Mouse (Mus musculus): ENCODE results near the gene Gosr2. TPM values are rescaled to one million over a fixed set of nuclear protein-coding genes. Genes with fewer than 3 reads are reported as not detected.

Gosr2 gene
- total RNA-seq, 1 experiment = 70.2 TPM

- no peak overlapping the region for H3K27ac ChIP-seq (ENCODE audit: insufficient read depth, low read depth, low read length, poor library complexity, severe bottlenecking)
- H3K4me1 ChIP-seq (ENCODE audit: control insufficient read depth in 2 of 2, insufficient read depth in 2 of 2, low read length in 2 of 2, poor library complexity in 1 of 2) = peaks cover 0 to 4% of the 10 kb centered on the region in 2 experiments; a peak in 1 of 4 replicates
- H3K9ac ChIP-seq (ENCODE audit: insufficient read depth, low read depth, low read length, poor library complexity, severe bottlenecking) = no peak overlapping the region
- in situ Hi-C loops (cut with MboI; ENCODE audit: low sequenced_read_pairs in 2 of 2, unreplicated experiment in 2 of 2) = no loop called here
- no peaks in the 10 kb centered on the region for H3K36me3 ChIP-seq (ENCODE audit: control insufficient read depth, insufficient read depth, low read length, poor library complexity, severe bottlenecking)
- no peaks in the 10 kb centered on the region for H3K9me3 ChIP-seq (ENCODE audit: control insufficient read depth, insufficient read depth, low read depth, low read length)
- no peak for DNase-seq (ENCODE audit: low read depth, low spot score)
- TF ChIP-seq CHD2 (IDR thresholded peaks at IDR 0.05; ENCODE audit: low read depth, low read length) (no peak), ZNF384 (IDR thresholded peaks at IDR 0.05; ENCODE audit: low read depth, low read length) (no peak), HCFC1 (IDR thresholded peaks at IDR 0.05; ENCODE audit: borderline replicate concordance, insufficient read depth, low read length) (no peak), ZC3H11A (IDR thresholded peaks at IDR 0.05; ENCODE audit: borderline replicate concordance, low read depth, low read length) (no peak), MAFK (IDR thresholded peaks at IDR 0.05; ENCODE audit: insufficient read depth, low read depth, low read length) (no peak)
- no peak overlapping the region for H3K4me3 ChIP-seq (ENCODE audit: insufficient read depth in 1 of 2, low read depth in 1 of 2, low read length in 2 of 2, poor library complexity in 1 of 2, severe bottlenecking in 1 of 2)
These were observed 35.4 kb upstream of the Gosr2 start for GRCm38 (mm10) chr11:103733069-103733468.

GRCm38 (mm10) chr11:103732306-103732705 lies 34.6 kb upstream of the Gosr2 start:
- Histone ChIP-seq H3K36me3 (ENCODE audit: control insufficient read depth, insufficient read depth, low read length, poor library complexity, severe bottlenecking) (no peaks in the 10 kb centered on the region), H3K27ac (ENCODE audit: insufficient read depth, low read depth, low read length, poor library complexity, severe bottlenecking) (no peak overlapping the region), H3K4me1 (ENCODE audit: control insufficient read depth in 2 of 2, insufficient read depth in 2 of 2, low read length in 2 of 2, poor library complexity in 1 of 2) (peaks cover 0 to 4% of the 10 kb centered on the region in 2 experiments; a peak in 1 of 4 replicates), H3K9me3 (ENCODE audit: control insufficient read depth, insufficient read depth, low read depth, low read length) (no peaks in the 10 kb centered on the region), H3K9ac (ENCODE audit: insufficient read depth, low read depth, low read length, poor library complexity, severe bottlenecking) (no peak overlapping the region), H3K4me3 (ENCODE audit: insufficient read depth in 1 of 2, low read depth in 1 of 2, low read length in 2 of 2, poor library complexity in 1 of 2, severe bottlenecking in 1 of 2) (no peak overlapping the region)
- no peak for TF ChIP-seq MAFK (IDR thresholded peaks at IDR 0.05; ENCODE audit: insufficient read depth, low read depth, low read length)
- TF ChIP-seq HCFC1 (IDR thresholded peaks at IDR 0.05; ENCODE audit: borderline replicate concordance, insufficient read depth, low read length) = no peak
- TF ChIP-seq ZC3H11A (IDR thresholded peaks at IDR 0.05; ENCODE audit: borderline replicate concordance, low read depth, low read length) = no peak
- TF ChIP-seq ZNF384 (IDR thresholded peaks at IDR 0.05; ENCODE audit: low read depth, low read length) = no peak
- no peak for TF ChIP-seq CHD2 (IDR thresholded peaks at IDR 0.05; ENCODE audit: low read depth, low read length)
- in situ Hi-C loops (cut with MboI; ENCODE audit: low sequenced_read_pairs in 2 of 2, unreplicated experiment in 2 of 2) = no loop called here
- no peak for DNase-seq (ENCODE audit: low read depth, low spot score)

GRCm38 (mm10) chr11:103731594-103731993 lies 33.9 kb upstream of the Gosr2 start:
- Histone ChIP-seq H3K9ac (ENCODE audit: insufficient read depth, low read depth, low read length, poor library complexity, severe bottlenecking) (no peak overlapping the region), H3K9me3 (ENCODE audit: control insufficient read depth, insufficient read depth, low read depth, low read length) (no peaks in the 10 kb centered on the region), H3K4me3 (ENCODE audit: insufficient read depth in 1 of 2, low read depth in 1 of 2, low read length in 2 of 2, poor library complexity in 1 of 2, severe bottlenecking in 1 of 2) (no peak overlapping the region), H3K36me3 (ENCODE audit: control insufficient read depth, insufficient read depth, low read length, poor library complexity, severe bottlenecking) (no peaks in the 10 kb centered on the region), H3K27ac (ENCODE audit: insufficient read depth, low read depth, low read length, poor library complexity, severe bottlenecking) (no peak overlapping the region), H3K4me1 (ENCODE audit: control insufficient read depth in 2 of 2, insufficient read depth in 2 of 2, low read length in 2 of 2, poor library complexity in 1 of 2) (peaks cover 0 to 4% of the 10 kb centered on the region in 2 experiments; a peak in 1 of 4 replicates)
- TF ChIP-seq ZNF384 (IDR thresholded peaks at IDR 0.05; ENCODE audit: low read depth, low read length) (no peak), HCFC1 (IDR thresholded peaks at IDR 0.05; ENCODE audit: borderline replicate concordance, insufficient read depth, low read length) (no peak), MAFK (IDR thresholded peaks at IDR 0.05; ENCODE audit: insufficient read depth, low read depth, low read length) (no peak), ZC3H11A (IDR thresholded peaks at IDR 0.05; ENCODE audit: borderline replicate concordance, low read depth, low read length) (no peak), CHD2 (IDR thresholded peaks at IDR 0.05; ENCODE audit: low read depth, low read length) (no peak)
- DNase-seq (ENCODE audit: low read depth, low spot score) = no peak
- in situ Hi-C loops (cut with MboI; ENCODE audit: low sequenced_read_pairs in 2 of 2, unreplicated experiment in 2 of 2) = no loop called here

GRCm38 (mm10) chr11:103729282-103729985 lies 31.7 kb upstream of the Gosr2 start:
- H3K36me3 ChIP-seq (ENCODE audit: control insufficient read depth, insufficient read depth, low read length, poor library complexity, severe bottlenecking) = no peaks in the 10 kb centered on the region
- in situ Hi-C loops (cut with MboI; ENCODE audit: low sequenced_read_pairs in 2 of 2, unreplicated experiment in 2 of 2) = no loop called here
- no peak overlapping the region for H3K4me3 ChIP-seq (ENCODE audit: insufficient read depth in 1 of 2, low read depth in 1 of 2, low read length in 2 of 2, poor library complexity in 1 of 2, severe bottlenecking in 1 of 2)
- TF ChIP-seq MAFK (IDR thresholded peaks at IDR 0.05; ENCODE audit: insufficient read depth, low read depth, low read length) (no peak), HCFC1 (IDR thresholded peaks at IDR 0.05; ENCODE audit: borderline replicate concordance, insufficient read depth, low read length) (no peak), CHD2 (IDR thresholded peaks at IDR 0.05; ENCODE audit: low read depth, low read length) (no peak)
- no peak for DNase-seq (ENCODE audit: low read depth, low spot score)
- peaks cover 0 to 4% of the 10 kb centered on the region in 2 experiments; a peak in 1 of 4 replicates for H3K4me1 ChIP-seq (ENCODE audit: control insufficient read depth in 2 of 2, insufficient read depth in 2 of 2, low read length in 2 of 2, poor library complexity in 1 of 2)
- H3K27ac ChIP-seq (ENCODE audit: insufficient read depth, low read depth, low read length, poor library complexity, severe bottlenecking) = no peak overlapping the region
- no peak overlapping the region for H3K9ac ChIP-seq (ENCODE audit: insufficient read depth, low read depth, low read length, poor library complexity, severe bottlenecking)
- H3K9me3 ChIP-seq (ENCODE audit: control insufficient read depth, insufficient read depth, low read depth, low read length) = no peaks in the 10 kb centered on the region
